ENCODE assay signal across 20 mouse cellular contexts in the genomic region with DNA sequence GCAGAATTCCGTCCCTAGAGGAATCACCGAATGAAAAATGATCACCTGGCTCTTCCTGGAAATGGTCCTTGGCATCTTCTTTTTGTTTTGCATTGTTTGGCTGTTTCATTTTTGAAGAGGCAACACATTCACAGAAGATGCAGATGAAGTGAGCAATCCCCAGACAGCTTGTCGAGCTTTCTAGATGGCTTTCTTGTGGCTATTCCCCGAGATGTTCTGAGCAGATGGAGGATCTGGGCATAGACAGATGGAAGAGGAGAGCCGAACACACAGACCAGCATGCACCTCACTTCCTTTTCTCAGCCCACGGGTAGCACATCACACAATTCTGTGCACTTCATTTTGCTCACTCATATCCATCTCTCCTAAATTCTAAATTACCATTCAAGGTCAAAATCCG.
DNase-seq lines count a peak whose midpoint lies in the region; ATAC-seq and TF ChIP-seq lines count a peak whose summit lies in the region.
"Had no signal": no experiment of that assay in that cellular context is flagged by ENCODE, and none has a peak within 500 bp of the region (broad histone marks: within the 10 kb centered on the region; RNA-seq: fewer than 3 reads in every experiment).

No protein-coding gene starts in this region.

- no peak for ATAC-seq in limb, embryonic 11.5 days (ENCODE audit: insufficient number of reproducible peaks, low FRiP score, low TSS enrichment, low read depth)
- ATAC-seq: forebrain, embryonic 15.5 days; hindbrain, embryonic 16.5 days had no signal

- H3K4me2 ChIP-seq in limb, embryonic 11.5 days (ENCODE audit: low read depth, severe bottlenecking) = no peak overlapping the region
- H3K4me2 ChIP-seq: embryonic facial prominence, embryonic 12.5 days; forebrain, embryonic 15.5 days; hindbrain, embryonic 12.5 days had no signal

- no peaks in the 10 kb centered on the region for H3K27me3 ChIP-seq in limb, embryonic 11.5 days (ENCODE audit: control insufficient read depth, insufficient read depth, low read length)
- no peaks in the 10 kb centered on the region for H3K27me3 ChIP-seq in limb, embryonic 10.5 days (ENCODE audit: low read depth, poor library complexity, severe bottlenecking)
- no peaks in the 10 kb centered on the region for H3K27me3 ChIP-seq in thymus, adult 2 months (ENCODE audit: control insufficient read depth, insufficient read depth, low read length)
- H3K27me3 ChIP-seq: embryonic facial prominence, embryonic 12.5 days; forebrain, embryonic 15.5 days; hindbrain, embryonic 12.5 days had no signal

- H3K9ac ChIP-seq in limb, embryonic 11.5 days (ENCODE audit: low read length) = no peak overlapping the region
- H3K9ac ChIP-seq: embryonic facial prominence, embryonic 12.5 days; forebrain, embryonic 15.5 days; hindbrain, embryonic 12.5 days had no signal

- no peaks in the 10 kb centered on the region for H3K4me1 ChIP-seq in limb, embryonic 11.5 days (ENCODE audit: control insufficient read depth, insufficient read depth, low read length)
- H3K4me1 ChIP-seq in limb, embryonic 10.5 days = no peaks in the 10 kb centered on the region
- H3K4me1 ChIP-seq in thymus, adult 2 months (replicated peaks; ENCODE audit: control insufficient read depth, insufficient read depth, low read length) = no peaks in the 10 kb centered on the region
- H3K4me1 ChIP-seq: embryonic facial prominence, embryonic 12.5 days; forebrain, embryonic 15.5 days; heart, embryonic 10.5 days; hindbrain, embryonic 12.5 days had no signal

- TF ChIP-seq POLR2A in thymus, adult 2 months (IDR thresholded peaks at IDR 0.05; ENCODE audit: control insufficient read depth, extremely low read depth, insufficient read depth, low read length, poor library complexity) = no peak

- H3K36me3 ChIP-seq in limb, embryonic 11.5 days (ENCODE audit: control insufficient read depth, insufficient read depth, low read length) = no peaks in the 10 kb centered on the region
- no peaks in the 10 kb centered on the region for H3K36me3 ChIP-seq in limb, embryonic 10.5 days
- no peaks in the 10 kb centered on the region for H3K36me3 ChIP-seq in thymus, adult 2 months (ENCODE audit: control insufficient read depth, insufficient read depth, low read length)
- H3K36me3 ChIP-seq: embryonic facial prominence, embryonic 12.5 days; forebrain, embryonic 15.5 days; heart, embryonic 10.5 days; hindbrain, embryonic 12.5 days had no signal

- H3K4me3 ChIP-seq in limb, embryonic 11.5 days (ENCODE audit: low read depth, low read length) = no peak overlapping the region
- no peak overlapping the region for H3K4me3 ChIP-seq in limb, embryonic 10.5 days
- H3K4me3 ChIP-seq in thymus, adult 2 months (ENCODE audit: control insufficient read depth, insufficient read depth, low read length) = no peak overlapping the region
- H3K4me3 ChIP-seq: embryonic facial prominence, embryonic 12.5 days; forebrain, embryonic 15.5 days; heart, embryonic 10.5 days; hindbrain, embryonic 12.5 days had no signal

- H3K27ac ChIP-seq in limb, embryonic 11.5 days (replicated peaks; ENCODE audit: low read depth, low read length) = no peak overlapping the region
- H3K27ac ChIP-seq in limb, embryonic 10.5 days = no peak overlapping the region
- H3K27ac ChIP-seq in thymus, adult 2 months (ENCODE audit: control insufficient read depth, insufficient read depth, low read length) = no peak overlapping the region
- H3K27ac ChIP-seq: embryonic facial prominence, embryonic 12.5 days; forebrain, embryonic 15.5 days; heart, embryonic 10.5 days; hindbrain, embryonic 12.5 days had no signal

- WGBS in limb, embryonic 11.5 days = 88% methylated on average over 7 of the region's 7 CpGs
- 90% methylated on average over 7 of the region's 7 CpGs for WGBS in limb, embryonic 10.5 days
- 86% methylated on average over 7 of the region's 7 CpGs for WGBS in thymus, adult 2 months

- no peak for TF ChIP-seq CTCF in thymus, adult 2 months (IDR thresholded peaks at IDR 0.05; ENCODE audit: borderline replicate concordance, control insufficient read depth, extremely low read depth, insufficient read depth, low read length, poor library complexity)

- no peaks in the 10 kb centered on the region for H3K9me3 ChIP-seq in limb, embryonic 11.5 days (ENCODE audit: control insufficient read depth, low read length)
- no peaks in the 10 kb centered on the region for H3K9me3 ChIP-seq in limb, embryonic 10.5 days (replicated peaks)
- H3K9me3 ChIP-seq: embryonic facial prominence, embryonic 12.5 days; forebrain, embryonic 15.5 days; heart, embryonic 10.5 days; hindbrain, embryonic 12.5 days had no signal

- DNase-seq in layer of hippocampus, adult 11-12 months (ENCODE audit: low spot score) = peak; percentile 10
- DNase-seq in layer of hippocampus, postnatal 25 days (ENCODE audit: extremely low spot score in 1 of 2, low spot score in 1 of 2) = no peak
- DNase-seq in limb, embryonic 11.5 days (ENCODE audit: low spot score) = peak; percentile 5
- no peak for DNase-seq in limb, embryonic 10.5 days (ENCODE audit: low spot score)
- peak; percentile 65 for DNase-seq in brain, adult 2 months (ENCODE audit: low read depth, low spot score)
- DNase-seq in frontal cortex, postnatal 36 days (ENCODE audit: low spot score in 2 of 2) = peak; percentile 15 to 37
- DNase-seq in thymus, adult 2 months = no peak
- DNase-seq: adrenal gland, adult 2 months; adrenal gland, postnatal 25 days; cerebellum, adult 2 months; cerebellum, postnatal 14 days; gastrocnemius, postnatal 10 days; heart, adult 18-20 months; heart, postnatal 10 days; heart, postnatal 4 days had no signal

Comparison
In these comparisons a context has a peak if more than half of its experiments do, and no peak if none do; other contexts are left out.
1. DNase-seq: peak in layer of hippocampus, adult 11-12 months (single experiment), limb, embryonic 11.5 days (single experiment), brain, adult 2 months (single experiment) and frontal cortex, postnatal 36 days (2 of 2); none in layer of hippocampus, postnatal 25 days (0 of 2), limb, embryonic 10.5 days (single experiment) and thymus, adult 2 months (single experiment).